Mouse (Mus musculus): ENCODE data around the gene Cdkal1. TPM values are rescaled to one million over a fixed set of nuclear protein-coding genes. Genes with fewer than 3 reads are reported as not detected.

The Cdkal1 gene
- polyA plus RNA-seq, 1 experiment from 2014 or later, result 28.8 TPM

- H3K27me3 ChIP-seq (replicated peaks; ENCODE audit: control insufficient read depth, insufficient read depth, low read length), result no peaks in the 10 kb centered on the region
- H3K4me2 ChIP-seq (ENCODE audit: low read length), result no peak overlapping the region
- no peak overlapping the region for H3K4me3 ChIP-seq (replicated peaks; ENCODE audit: low read length)
- H3K27ac ChIP-seq (ENCODE audit: low read length), result no peak overlapping the region
- H3K9me3 ChIP-seq (ENCODE audit: control insufficient read depth, low read length), result no peaks in the 10 kb centered on the region
- H3K4me1 ChIP-seq (replicated peaks; ENCODE audit: control insufficient read depth, insufficient read depth, low read length), result peaks cover 6% of the 10 kb centered on the region
- no peaks in the 10 kb centered on the region for H3K36me3 ChIP-seq (ENCODE audit: control insufficient read depth, insufficient read depth)
- H3K9ac ChIP-seq (replicated peaks; ENCODE audit: low read depth, low read length), result no peak overlapping the region
- ATAC-seq, result no peak
- WGBS, result 88% methylated on average over 3 of the region's 3 CpGs
Observed at GRCm38 (mm10) chr13:29483950-29484349, 371.5 kb downstream of the Cdkal1 start.

GRCm38 (mm10) chr13:29482147-29482863 lies 373.2 kb downstream of the Cdkal1 start:
- H3K4me1 ChIP-seq (replicated peaks; ENCODE audit: control insufficient read depth, insufficient read depth, low read length), result peaks cover 6% of the 10 kb centered on the region
- no peak overlapping the region for H3K4me2 ChIP-seq (ENCODE audit: low read length)
- H3K36me3 ChIP-seq (ENCODE audit: control insufficient read depth, insufficient read depth), result no peaks in the 10 kb centered on the region
- H3K9ac ChIP-seq (replicated peaks; ENCODE audit: low read depth, low read length), result no peak overlapping the region
- no peak overlapping the region for H3K4me3 ChIP-seq (replicated peaks; ENCODE audit: low read length)
- 54% methylated on average over 9 of the region's 9 CpGs for WGBS
- peak; percentile 21; the same call in 1 of the 2 replicates for ATAC-seq
- no peaks in the 10 kb centered on the region for H3K9me3 ChIP-seq (ENCODE audit: control insufficient read depth, low read length)
- no peaks in the 10 kb centered on the region for H3K27me3 ChIP-seq (replicated peaks; ENCODE audit: control insufficient read depth, insufficient read depth, low read length)
- H3K27ac ChIP-seq (ENCODE audit: low read length), result peak overlapping the region; percentile 60; the same call in 1 of the 2 replicates

GRCm38 (mm10) chr13:29476421-29476820 lies 379.1 kb downstream of the Cdkal1 start:
- ATAC-seq, result no peak
- WGBS, result 75% methylated on average over 4 of the region's 4 CpGs
- Histone ChIP-seq H3K27me3 (replicated peaks; ENCODE audit: control insufficient read depth, insufficient read depth, low read length) (no peaks in the 10 kb centered on the region), H3K36me3 (ENCODE audit: control insufficient read depth, insufficient read depth) (no peaks in the 10 kb centered on the region), H3K4me3 (replicated peaks; ENCODE audit: low read length) (no peak overlapping the region), H3K4me2 (ENCODE audit: low read length) (no peak overlapping the region), H3K9me3 (ENCODE audit: control insufficient read depth, low read length) (no peaks in the 10 kb centered on the region), H3K9ac (replicated peaks; ENCODE audit: low read depth, low read length) (no peak overlapping the region), H3K27ac (ENCODE audit: low read length) (no peak overlapping the region), H3K4me1 (replicated peaks; ENCODE audit: control insufficient read depth, insufficient read depth, low read length) (no peaks in the 10 kb centered on the region)

GRCm38 (mm10) chr13:29474301-29474700 lies 381.2 kb downstream of the Cdkal1 start:
- H3K27ac ChIP-seq (ENCODE audit: low read length), result no peak overlapping the region
- ATAC-seq, result no peak

GRCm38 (mm10) chr13:29473779-29474178 lies 381.7 kb downstream of the Cdkal1 start:
- H3K9ac ChIP-seq (replicated peaks; ENCODE audit: low read depth, low read length), result no peak overlapping the region
- H3K4me3 ChIP-seq (replicated peaks; ENCODE audit: low read length), result no peak overlapping the region
- H3K4me2 ChIP-seq (ENCODE audit: low read length), result no peak overlapping the region
- no peaks in the 10 kb centered on the region for H3K4me1 ChIP-seq (replicated peaks; ENCODE audit: control insufficient read depth, insufficient read depth, low read length)
- no peaks in the 10 kb centered on the region for H3K27me3 ChIP-seq (replicated peaks; ENCODE audit: control insufficient read depth, insufficient read depth, low read length)
- no peaks in the 10 kb centered on the region for H3K36me3 ChIP-seq (ENCODE audit: control insufficient read depth, insufficient read depth)
- H3K27ac ChIP-seq (ENCODE audit: low read length), result no peak overlapping the region
- 83% methylated on average over 1 of the region's 1 CpGs for WGBS
- H3K9me3 ChIP-seq (ENCODE audit: control insufficient read depth, low read length), result no peaks in the 10 kb centered on the region
- no peak for ATAC-seq

More at GRCm38 (mm10) chr13:29474301-29474700, 381.2 kb downstream of the Cdkal1 start:
- H3K9ac ChIP-seq (replicated peaks; ENCODE audit: low read depth, low read length), result no peak overlapping the region
- H3K4me2 ChIP-seq (ENCODE audit: low read length), result no peak overlapping the region
- no peaks in the 10 kb centered on the region for H3K27me3 ChIP-seq (replicated peaks; ENCODE audit: control insufficient read depth, insufficient read depth, low read length)
- H3K4me3 ChIP-seq (replicated peaks; ENCODE audit: low read length), result no peak overlapping the region
- 92% methylated on average over 9 of the region's 9 CpGs for WGBS
- no peaks in the 10 kb centered on the region for H3K4me1 ChIP-seq (replicated peaks; ENCODE audit: control insufficient read depth, insufficient read depth, low read length)
- H3K36me3 ChIP-seq (ENCODE audit: control insufficient read depth, insufficient read depth), result no peaks in the 10 kb centered on the region
- H3K9me3 ChIP-seq (ENCODE audit: control insufficient read depth, low read length), result no peaks in the 10 kb centered on the region

- 95% methylated on average over 6 of the region's 6 CpGs for WGBS
- ATAC-seq, result no peak
Observed at GRCm38 (mm10) chr13:29462271-29462670, 393.2 kb downstream of the Cdkal1 start.

GRCm38 (mm10) chr13:29460741-29461140 lies 394.7 kb downstream of the Cdkal1 start:
- Histone ChIP-seq H3K36me3 (ENCODE audit: control insufficient read depth, insufficient read depth) (no peaks in the 10 kb centered on the region), H3K4me3 (replicated peaks; ENCODE audit: low read length) (no peak overlapping the region), H3K4me2 (ENCODE audit: low read length) (no peak overlapping the region), H3K27me3 (replicated peaks; ENCODE audit: control insufficient read depth, insufficient read depth, low read length) (no peaks in the 10 kb centered on the region), H3K4me1 (replicated peaks; ENCODE audit: control insufficient read depth, insufficient read depth, low read length) (no peaks in the 10 kb centered on the region), H3K9me3 (ENCODE audit: control insufficient read depth, low read length) (no peaks in the 10 kb centered on the region), H3K27ac (ENCODE audit: low read length) (no peak overlapping the region), H3K9ac (replicated peaks; ENCODE audit: low read depth, low read length) (no peak overlapping the region)
- WGBS, result 88% methylated on average over 5 of the region's 5 CpGs
- no peak for ATAC-seq

More at GRCm38 (mm10) chr13:29462271-29462670, 393.2 kb downstream of the Cdkal1 start:
- Histone ChIP-seq H3K36me3 (ENCODE audit: control insufficient read depth, insufficient read depth) (no peaks in the 10 kb centered on the region), H3K4me2 (ENCODE audit: low read length) (no peak overlapping the region), H3K9ac (replicated peaks; ENCODE audit: low read depth, low read length) (no peak overlapping the region), H3K4me1 (replicated peaks; ENCODE audit: control insufficient read depth, insufficient read depth, low read length) (no peaks in the 10 kb centered on the region), H3K27ac (ENCODE audit: low read length) (no peak overlapping the region), H3K4me3 (replicated peaks; ENCODE audit: low read length) (no peak overlapping the region), H3K27me3 (replicated peaks; ENCODE audit: control insufficient read depth, insufficient read depth, low read length) (no peaks in the 10 kb centered on the region), H3K9me3 (ENCODE audit: control insufficient read depth, low read length) (peaks cover 2% of the 10 kb centered on the region; the same call in 1 of the 2 replicates)

GRCm38 (mm10) chr13:29458385-29458784 lies 397.1 kb downstream of the Cdkal1 start:
- Histone ChIP-seq H3K36me3 (ENCODE audit: control insufficient read depth, insufficient read depth) (no peaks in the 10 kb centered on the region), H3K27ac (ENCODE audit: low read length) (no peak overlapping the region)
- 80% methylated on average over 1 of the region's 1 CpGs for WGBS

GRCm38 (mm10) chr13:29437067-29437466 lies 418.4 kb downstream of the Cdkal1 start:
- Histone ChIP-seq H3K36me3 (ENCODE audit: control insufficient read depth, insufficient read depth) (no peaks in the 10 kb centered on the region), H3K4me2 (ENCODE audit: low read length) (no peak overlapping the region), H3K4me1 (replicated peaks; ENCODE audit: control insufficient read depth, insufficient read depth, low read length) (peaks cover 4% of the 10 kb centered on the region; the same call in 1 of the 2 replicates), H3K9me3 (ENCODE audit: control insufficient read depth, low read length) (no peaks in the 10 kb centered on the region), H3K9ac (replicated peaks; ENCODE audit: low read depth, low read length) (no peak overlapping the region), H3K27me3 (replicated peaks; ENCODE audit: control insufficient read depth, insufficient read depth, low read length) (no peaks in the 10 kb centered on the region), H3K27ac (ENCODE audit: low read length) (no peak overlapping the region), H3K4me3 (replicated peaks; ENCODE audit: low read length) (no peak overlapping the region)
- no peak for ATAC-seq
- WGBS, result 68% methylated on average over 2 of the region's 2 CpGs

More at GRCm38 (mm10) chr13:29458385-29458784, 397.1 kb downstream of the Cdkal1 start:
- no peak overlapping the region for H3K9ac ChIP-seq (replicated peaks; ENCODE audit: low read depth, low read length)
- no peak overlapping the region for H3K4me3 ChIP-seq (replicated peaks; ENCODE audit: low read length)
- no peak overlapping the region for H3K4me2 ChIP-seq (ENCODE audit: low read length)
- H3K9me3 ChIP-seq (ENCODE audit: control insufficient read depth, low read length), result no peaks in the 10 kb centered on the region
- no peak for ATAC-seq
- no peaks in the 10 kb centered on the region for H3K27me3 ChIP-seq (replicated peaks; ENCODE audit: control insufficient read depth, insufficient read depth, low read length)
- no peaks in the 10 kb centered on the region for H3K4me1 ChIP-seq (replicated peaks; ENCODE audit: control insufficient read depth, insufficient read depth, low read length)
